Mouse (Mus musculus): ENCODE measurements around the gene Tmem9. TPM values are rescaled to one million over a fixed set of nuclear protein-coding genes. Genes with fewer than 3 reads are reported as not detected.
A peak's percentile ranks its signal among the peaks of the same experiment; 100 is the strongest.

Tmem9 gene
- polyA plus RNA-seq, 1 experiment = 77.4 TPM

GRCm38 (mm10) chr1:136018390-136019189, 10.6 kb downstream of the Tmem9 start:
- H3K4me1 ChIP-seq (ENCODE audit: control insufficient read depth, insufficient read depth, low read length) = no peaks in the 10 kb centered on the region
- H3K4me3 ChIP-seq (ENCODE audit: insufficient read depth, low read length) = peak overlapping the region; percentile 79
- H3K27ac ChIP-seq (ENCODE audit: insufficient read depth, low read length) = no peak overlapping the region
- TF ChIP-seq POLR2A (IDR thresholded peaks at IDR 0.05; ENCODE audit: low read depth, low read length) (no peak), CTCF (IDR thresholded peaks at IDR 0.05; ENCODE audit: borderline replicate concordance, insufficient read depth, low read length) (no peak)

GRCm38 (mm10) chr1:136030201-136030600, 22.3 kb downstream of the Tmem9 start:
- Histone ChIP-seq H3K27ac (ENCODE audit: insufficient read depth, low read length) (no peak overlapping the region), H3K4me1 (ENCODE audit: control insufficient read depth, insufficient read depth, low read length) (no peaks in the 10 kb centered on the region), H3K4me3 (ENCODE audit: insufficient read depth, low read length) (no peak overlapping the region)
- TF ChIP-seq POLR2A (IDR thresholded peaks at IDR 0.05; ENCODE audit: low read depth, low read length) (no peak), CTCF (IDR thresholded peaks at IDR 0.05; ENCODE audit: borderline replicate concordance, insufficient read depth, low read length) (no peak)

GRCm38 (mm10) chr1:136031697-136032096, 23.7 kb downstream of the Tmem9 start:
- TF ChIP-seq POLR2A (IDR thresholded peaks at IDR 0.05; ENCODE audit: low read depth, low read length) (no peak), CTCF (IDR thresholded peaks at IDR 0.05; ENCODE audit: borderline replicate concordance, insufficient read depth, low read length) (no peak)
- Histone ChIP-seq H3K27ac (ENCODE audit: insufficient read depth, low read length) (no peak overlapping the region), H3K4me3 (ENCODE audit: insufficient read depth, low read length) (no peak overlapping the region), H3K4me1 (ENCODE audit: control insufficient read depth, insufficient read depth, low read length) (no peaks in the 10 kb centered on the region)

GRCm38 (mm10) chr1:136032961-136033360, 25.0 kb downstream of the Tmem9 start:
- Histone ChIP-seq H3K27ac (ENCODE audit: insufficient read depth, low read length) (no peak overlapping the region), H3K4me1 (ENCODE audit: control insufficient read depth, insufficient read depth, low read length) (no peaks in the 10 kb centered on the region), H3K4me3 (ENCODE audit: insufficient read depth, low read length) (no peak overlapping the region)
- TF ChIP-seq CTCF (IDR thresholded peaks at IDR 0.05; ENCODE audit: borderline replicate concordance, insufficient read depth, low read length) (no peak), POLR2A (IDR thresholded peaks at IDR 0.05; ENCODE audit: low read depth, low read length) (no peak)

GRCm38 (mm10) chr1:136038746-136039538, 31.0 kb downstream of the Tmem9 start:
- no peak overlapping the region for H3K27ac ChIP-seq (ENCODE audit: insufficient read depth, low read length)
- TF ChIP-seq CTCF (IDR thresholded peaks at IDR 0.05; ENCODE audit: borderline replicate concordance, insufficient read depth, low read length) (no peak), POLR2A (IDR thresholded peaks at IDR 0.05; ENCODE audit: low read depth, low read length) (no peak)

GRCm38 (mm10) chr1:136040452-136040851, 32.5 kb downstream of the Tmem9 start:
- TF ChIP-seq CTCF (IDR thresholded peaks at IDR 0.05; ENCODE audit: borderline replicate concordance, insufficient read depth, low read length) = no peak
- Histone ChIP-seq H3K4me1 (ENCODE audit: control insufficient read depth, insufficient read depth, low read length) (no peaks in the 10 kb centered on the region), H3K4me3 (ENCODE audit: insufficient read depth, low read length) (no peak overlapping the region), H3K27ac (ENCODE audit: insufficient read depth, low read length) (no peak overlapping the region)

More at GRCm38 (mm10) chr1:136038746-136039538, 31.0 kb downstream of the Tmem9 start:
- Histone ChIP-seq H3K4me1 (ENCODE audit: control insufficient read depth, insufficient read depth, low read length) (no peaks in the 10 kb centered on the region), H3K4me3 (ENCODE audit: insufficient read depth, low read length) (no peak overlapping the region)

GRCm38 (mm10) chr1:136040874-136041273, 32.9 kb downstream of the Tmem9 start:
- H3K4me3 ChIP-seq (ENCODE audit: insufficient read depth, low read length) = no peak overlapping the region
- no peaks in the 10 kb centered on the region for H3K4me1 ChIP-seq (ENCODE audit: control insufficient read depth, insufficient read depth, low read length)
- no peak overlapping the region for H3K27ac ChIP-seq (ENCODE audit: insufficient read depth, low read length)
- TF ChIP-seq CTCF (IDR thresholded peaks at IDR 0.05; ENCODE audit: borderline replicate concordance, insufficient read depth, low read length) = no peak
- TF ChIP-seq POLR2A (IDR thresholded peaks at IDR 0.05; ENCODE audit: low read depth, low read length) = no peak

GRCm38 (mm10) chr1:136045774-136046173, 37.8 kb downstream of the Tmem9 start:
- Histone ChIP-seq H3K27ac (ENCODE audit: insufficient read depth, low read length) (no peak overlapping the region), H3K4me1 (ENCODE audit: control insufficient read depth, insufficient read depth, low read length) (peaks cover 2% of the 10 kb centered on the region; the same call in 1 of the 2 replicates), H3K4me3 (ENCODE audit: insufficient read depth, low read length) (no peak overlapping the region)
- TF ChIP-seq POLR2A (IDR thresholded peaks at IDR 0.05; ENCODE audit: low read depth, low read length) (no peak), CTCF (IDR thresholded peaks at IDR 0.05; ENCODE audit: borderline replicate concordance, insufficient read depth, low read length) (peak; percentile 85; the same call in 1 of the 2 replicates)

- peaks cover 2% of the 10 kb centered on the region; the same call in 1 of the 2 replicates for H3K4me1 ChIP-seq (ENCODE audit: control insufficient read depth, insufficient read depth, low read length)
- H3K27ac ChIP-seq (ENCODE audit: insufficient read depth, low read length) = no peak overlapping the region
- H3K4me3 ChIP-seq (ENCODE audit: insufficient read depth, low read length) = no peak overlapping the region
- TF ChIP-seq CTCF (IDR thresholded peaks at IDR 0.05; ENCODE audit: borderline replicate concordance, insufficient read depth, low read length) = no peak
- TF ChIP-seq POLR2A (IDR thresholded peaks at IDR 0.05; ENCODE audit: low read depth, low read length) = no peak
Observed at GRCm38 (mm10) chr1:136047432-136047831, 39.5 kb downstream of the Tmem9 start.

GRCm38 (mm10) chr1:136047894-136048293, 39.9 kb downstream of the Tmem9 start:
- no peak overlapping the region for H3K27ac ChIP-seq (ENCODE audit: insufficient read depth, low read length)
- peaks cover 2% of the 10 kb centered on the region; the same call in 1 of the 2 replicates for H3K4me1 ChIP-seq (ENCODE audit: control insufficient read depth, insufficient read depth, low read length)
- H3K4me3 ChIP-seq (ENCODE audit: insufficient read depth, low read length) = no peak overlapping the region
- TF ChIP-seq POLR2A (IDR thresholded peaks at IDR 0.05; ENCODE audit: low read depth, low read length) (no peak), CTCF (IDR thresholded peaks at IDR 0.05; ENCODE audit: borderline replicate concordance, insufficient read depth, low read length) (no peak)

Data from embryonic fibroblast, embryonic 13.5 days (primary cell).